ENCODE assay signal across 31 mouse cellular contexts in the genomic region with DNA sequence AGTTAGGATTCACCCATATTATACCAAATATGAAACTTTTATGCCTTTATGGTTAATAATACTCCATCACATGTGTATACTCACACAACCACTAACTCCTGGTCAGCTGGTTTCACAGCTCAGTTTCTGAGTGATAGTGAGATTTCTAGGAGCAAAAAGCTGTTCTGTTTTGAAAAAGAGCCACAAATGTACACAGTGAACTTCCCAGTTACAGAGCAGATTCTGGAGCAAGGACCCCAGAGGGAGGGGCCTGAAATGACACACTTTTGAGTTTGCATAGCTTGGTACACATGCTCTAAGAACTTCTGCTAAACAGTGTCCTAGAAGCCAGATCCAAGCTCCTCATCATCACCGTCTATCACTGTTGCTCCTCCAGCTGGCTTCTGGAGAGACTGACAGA. TPM values are rescaled to one million over a fixed set of nuclear protein-coding genes. Genes with fewer than 3 reads are reported as not detected.
A peak's percentile ranks its signal among the peaks of the same experiment; 100 is the strongest.
DNase-seq lines count a peak whose midpoint lies in the region; ATAC-seq lines count a peak whose summit lies in the region.
"Had no signal": no experiment of that assay in that cellular context is flagged by ENCODE, and none has a peak within 500 bp of the region (broad histone marks: within the 10 kb centered on the region; RNA-seq: fewer than 3 reads in every experiment).

Gene Gm4952 (plus strand): TSS at position 301 of the 400 bp plus-strand sequence.

- H3K4me2 ChIP-seq in kidney, embryonic 16.5 days (replicated peaks; ENCODE audit: low read depth, low read length): 0 out of 2 replicates have a peak within 1 kb of the TSS, but pooled peaks have one; percentile 7
- no peak within 1 kb of the TSS; the same call in 1 of the 2 replicates for H3K4me2 ChIP-seq in liver, embryonic 15.5 days
- no peak within 1 kb of the TSS for H3K4me2 ChIP-seq in liver, embryonic 12.5 days
- H3K4me2 ChIP-seq: embryonic facial prominence, embryonic 12.5 days; embryonic facial prominence, embryonic 15.5 days; heart, embryonic 11.5 days; hindbrain, embryonic 13.5 days had no signal

- no peak for DNase-seq in adrenal gland, postnatal 10 days
- DNase-seq in adrenal gland, postnatal 36 days: no peak
- no peak for DNase-seq in kidney, adult 9 months
- DNase-seq in limb, embryonic 10.5 days (ENCODE audit: low spot score): no peak
- DNase-seq: adrenal gland, adult 2 months; cerebellum, adult 11 months; cerebellum, adult 2 months; cerebellum, adult 9-11 months; cerebellum, postnatal 25 days; forebrain, postnatal 0 days; gastrocnemius, adult 2 months; gastrocnemius, postnatal 14 days; heart, adult 11 months had no signal

- 68% methylated on average over 1 of the region's 1 CpGs for WGBS in kidney, embryonic 16.5 days
- WGBS in liver, embryonic 15.5 days (ENCODE audit: insufficient replicate concordance): 32% methylated on average over 1 of the region's 1 CpGs
- 58% methylated on average over 1 of the region's 1 CpGs for WGBS in liver, embryonic 12.5 days (ENCODE audit: insufficient replicate concordance)
- 67% methylated on average over 1 of the region's 1 CpGs for WGBS in limb, embryonic 10.5 days

- no peak within 1 kb of the TSS for H3K9ac ChIP-seq in kidney, embryonic 16.5 days (replicated peaks; ENCODE audit: low read length)
- no peak within 1 kb of the TSS for H3K9ac ChIP-seq in liver, embryonic 15.5 days
- no peak within 1 kb of the TSS for H3K9ac ChIP-seq in liver, embryonic 12.5 days
- H3K9ac ChIP-seq: embryonic facial prominence, embryonic 12.5 days; embryonic facial prominence, embryonic 15.5 days; forebrain, postnatal 0 days; hindbrain, embryonic 13.5 days had no signal

- no peak within 1 kb of the TSS for H3K27ac ChIP-seq in kidney, embryonic 16.5 days (ENCODE audit: low read length)
- no peak within 1 kb of the TSS for H3K27ac ChIP-seq in liver, embryonic 15.5 days (replicated peaks)
- H3K27ac ChIP-seq in liver, embryonic 12.5 days: no peak within 1 kb of the TSS
- no peak within 1 kb of the TSS for H3K27ac ChIP-seq in limb, embryonic 10.5 days
- H3K27ac ChIP-seq: embryonic facial prominence, embryonic 12.5 days; embryonic facial prominence, embryonic 15.5 days; gastrocnemius, adult 2 months; hindbrain, embryonic 13.5 days had no signal

- no peak within 1 kb of the TSS for H3K4me3 ChIP-seq in kidney, embryonic 16.5 days (ENCODE audit: low read length)
- no peak within 1 kb of the TSS for H3K4me3 ChIP-seq in liver, embryonic 15.5 days (replicated peaks)
- no peak within 1 kb of the TSS for H3K4me3 ChIP-seq in liver, embryonic 12.5 days
- no peak within 1 kb of the TSS for H3K4me3 ChIP-seq in limb, embryonic 10.5 days
- H3K4me3 ChIP-seq: embryonic facial prominence, embryonic 12.5 days; embryonic facial prominence, embryonic 15.5 days; gastrocnemius, adult 2 months; hindbrain, embryonic 13.5 days had no signal

- ATAC-seq in kidney, embryonic 16.5 days (ENCODE audit: low FRiP score, low TSS enrichment): no peak
- ATAC-seq in liver, embryonic 15.5 days (ENCODE audit: insufficient read depth): no peak
- no peak for ATAC-seq in liver, embryonic 12.5 days
- ATAC-seq: forebrain, embryonic 14.5 days; forebrain, postnatal 0 days; hindbrain, embryonic 16.5 days; Patski had no signal

- H3K4me1 ChIP-seq in kidney, embryonic 16.5 days (ENCODE audit: insufficient read depth, low read length): peaks cover 11% of the 10 kb centered on the region
- H3K4me1 ChIP-seq in liver, embryonic 15.5 days (replicated peaks): peaks cover 11% of the 10 kb centered on the region
- H3K4me1 ChIP-seq in liver, embryonic 12.5 days: peaks cover 11% of the 10 kb centered on the region; the same call in 1 of the 2 replicates
- H3K4me1 ChIP-seq in limb, embryonic 10.5 days: peaks cover 10% of the 10 kb centered on the region
- H3K4me1 ChIP-seq: embryonic facial prominence, embryonic 12.5 days had no signal

- H3K36me3 ChIP-seq in kidney, embryonic 16.5 days (ENCODE audit: insufficient read depth, low read length): no peaks in the 10 kb centered on the region
- H3K36me3 ChIP-seq in liver, embryonic 15.5 days (replicated peaks): no peaks in the 10 kb centered on the region
- no peaks in the 10 kb centered on the region for H3K36me3 ChIP-seq in liver, embryonic 12.5 days
- no peaks in the 10 kb centered on the region for H3K36me3 ChIP-seq in limb, embryonic 10.5 days
- H3K36me3 ChIP-seq: embryonic facial prominence, embryonic 12.5 days; embryonic facial prominence, embryonic 15.5 days; hindbrain, embryonic 13.5 days had no signal

- H3K9me3 ChIP-seq in kidney, embryonic 16.5 days (ENCODE audit: low read length): no peaks in the 10 kb centered on the region
- no peaks in the 10 kb centered on the region for H3K9me3 ChIP-seq in liver, embryonic 15.5 days (replicated peaks)
- no peaks in the 10 kb centered on the region for H3K9me3 ChIP-seq in liver, embryonic 12.5 days (replicated peaks)
- no peaks in the 10 kb centered on the region for H3K9me3 ChIP-seq in limb, embryonic 10.5 days (replicated peaks)
- H3K9me3 ChIP-seq: embryonic facial prominence, embryonic 12.5 days; embryonic facial prominence, embryonic 15.5 days; hindbrain, embryonic 13.5 days had no signal

- H3K27me3 ChIP-seq in kidney, embryonic 16.5 days (ENCODE audit: insufficient read depth, low read length): no peaks in the 10 kb centered on the region
- peaks cover 18% of the 10 kb centered on the region for H3K27me3 ChIP-seq in liver, embryonic 15.5 days
- H3K27me3 ChIP-seq in liver, embryonic 12.5 days (replicated peaks): peaks cover 21% of the 10 kb centered on the region
- peaks cover 11% of the 10 kb centered on the region for H3K27me3 ChIP-seq in limb, embryonic 10.5 days (ENCODE audit: low read depth, poor library complexity, severe bottlenecking)
- H3K27me3 ChIP-seq: embryonic facial prominence, embryonic 15.5 days; Patski had no signal

RNA-seq across cellular contexts. Expression of gene Gm4952, which starts in this region (rescaled TPM):
- total RNA-seq in adrenal gland, postnatal 10 days (2021): 10 to 100 TPM; 20.3 to 53.3 TPM
- under 1 TPM in 1 of 2 experiments, not detected in 1; 0.53 TPM for total RNA-seq in adrenal gland, postnatal 36 days (2021)
- 0.31 and 0.49 TPM in 2 replicates for polyA plus RNA-seq in kidney, embryonic 16.5 days (2015; fragmentation: Nextera tagmentation; extraction: Ambion mirVana)
- polyA plus RNA-seq in liver, embryonic 15.5 days (2015; fragmentation: Nextera tagmentation; extraction: Ambion mirVana): 12.6 and 15.3 TPM in 2 replicates
- polyA plus RNA-seq in liver, embryonic 12.5 days (2016; fragmentation: Nextera tagmentation; extraction: Ambion mirVana): 0.57 and 0.68 TPM in 2 replicates
- not detected in 2 replicates for polyA plus RNA-seq in limb, embryonic 10.5 days (2016; fragmentation: Nextera tagmentation; extraction: Ambion mirVana)
- total RNA-seq: common myeloid progenitor, adult 5-6 weeks; ES-E14; gastrocnemius, adult 2 months; gastrocnemius, postnatal 14 days; heart, adult 8-10 months; heart, postnatal 25 days; hematopoietic stem cell, adult 5-6 weeks had no signal
- polyA plus RNA-seq: adrenal gland, adult 2 months; embryonic facial prominence, embryonic 15.5 days; forebrain, embryonic 11.5 days; forebrain, embryonic 14.5 days; heart, embryonic 14.5 days; heart, postnatal 0 days had no signal

Comparison
In these comparisons a context has a peak if more than half of its experiments do, and no peak if none do; other contexts are left out.
1. RNA of gene Gm4952 (total RNA-seq): 20.3 to 53.3 TPM in adrenal gland, postnatal 10 days; 0.53 TPM in adrenal gland, postnatal 36 days; every median in the first group is over 10 times any median in the second.